Mouse (Mus musculus): ENCODE measurements at regions not wholly inside any gene's neighbourhood (a gene's known extent, or its start where the extent isn't known, plus 50 kb on each side); places are given as distances from the start of the nearest gene placed in this dataset.

DNA sequence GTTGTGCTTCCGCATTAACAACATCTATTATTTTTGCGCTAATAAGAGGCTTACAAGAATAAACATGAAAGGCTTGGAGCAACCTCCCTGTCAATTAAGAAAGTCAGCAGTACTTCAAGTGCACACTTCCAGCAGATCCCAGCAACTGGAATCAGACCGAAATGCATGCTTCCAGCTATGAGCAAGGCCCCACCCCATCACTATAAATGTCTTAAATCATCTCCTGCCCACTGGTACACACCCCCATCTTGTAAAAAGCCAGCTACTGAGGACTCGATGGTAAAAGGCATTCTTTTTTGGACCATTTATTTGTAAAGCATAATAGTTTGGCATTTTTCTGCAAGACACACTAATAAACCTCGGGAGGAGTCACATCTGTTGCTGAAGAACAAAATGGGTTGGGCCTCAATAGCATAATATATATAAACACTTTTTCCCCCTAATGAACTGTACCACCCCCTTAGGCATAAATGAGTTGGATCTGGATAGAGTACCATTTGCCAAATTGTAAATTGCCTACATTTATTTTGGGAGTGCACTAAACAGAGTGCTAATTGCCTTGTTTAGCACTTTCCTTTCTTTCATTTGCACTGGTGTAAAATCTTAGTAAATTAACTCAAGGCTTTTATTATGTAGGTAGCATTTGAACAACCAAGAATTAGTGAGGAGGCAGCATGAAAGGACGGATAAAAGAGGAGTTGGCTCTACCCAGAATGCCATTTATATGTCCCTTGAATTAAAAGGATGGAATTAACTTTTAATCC is 371.8 kb downstream of the Nr2f2 start:
- no peaks in the 10 kb centered on the region for H3K36me3 ChIP-seq (ENCODE audit: control insufficient read depth, insufficient read depth, low read length)
- WGBS = 76% methylated on average over 6 of the region's 6 CpGs
- no peaks in the 10 kb centered on the region for H3K4me1 ChIP-seq (replicated peaks; ENCODE audit: control insufficient read depth, insufficient read depth, low read length)

DNA sequence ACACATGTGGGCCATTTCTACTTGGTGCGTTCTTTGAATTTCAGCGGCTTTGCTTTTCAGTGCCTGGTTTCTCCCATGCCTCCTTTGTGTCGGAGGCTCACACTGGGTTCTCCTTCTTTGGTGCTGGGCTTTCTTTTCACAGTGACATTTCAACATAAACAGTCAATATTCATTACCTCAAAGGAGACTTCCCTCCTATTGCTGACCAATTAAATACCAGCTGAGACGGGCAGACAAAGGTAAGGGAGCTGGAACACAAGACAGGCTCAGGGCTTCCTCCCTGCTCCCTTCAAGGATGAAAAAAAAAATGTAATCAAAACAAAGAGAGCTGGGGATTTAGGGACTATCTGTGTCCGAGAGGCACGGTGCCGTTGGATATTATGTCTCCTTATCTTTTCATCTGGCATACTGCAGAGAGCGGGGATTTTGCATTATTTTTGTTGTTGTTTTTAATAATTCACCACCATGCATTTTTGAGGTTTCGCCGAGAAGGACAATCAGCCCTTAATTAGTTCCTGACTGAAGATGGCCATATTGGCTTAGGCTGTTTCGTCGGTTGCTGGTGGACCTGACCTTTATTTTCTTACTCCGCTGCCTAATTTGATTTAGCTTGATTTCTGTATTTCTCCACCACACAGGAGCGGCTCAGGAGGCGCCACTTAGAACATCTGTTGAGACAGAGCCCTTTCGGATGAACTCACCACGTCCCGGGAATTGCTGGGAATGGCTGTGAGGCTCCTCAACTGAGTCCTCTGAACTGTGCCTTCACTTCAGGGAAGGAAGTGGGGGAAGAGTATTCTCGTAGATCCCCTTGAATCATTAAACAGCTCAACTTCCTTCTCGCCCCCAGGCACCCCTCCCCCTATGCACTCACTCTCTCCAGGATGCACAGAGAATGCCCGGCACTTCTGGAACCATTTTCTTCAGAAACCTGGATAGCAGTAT is 373.9 kb downstream of the Nr2f2 start:
- no peaks in the 10 kb centered on the region for H3K9me3 ChIP-seq (ENCODE audit: control insufficient read depth, low read length)
- no peak for ATAC-seq (replicated peaks; ENCODE audit: low FRiP score)
- DNase-seq (ENCODE audit: low spot score) = no peak
- no peaks in the 10 kb centered on the region for H3K4me1 ChIP-seq (replicated peaks; ENCODE audit: control insufficient read depth, insufficient read depth, low read length)
- H3K4me2 ChIP-seq = peak overlapping the region; percentile 46
- H3K27me3 ChIP-seq (replicated peaks; ENCODE audit: control insufficient read depth, insufficient read depth, low read length) = no peaks in the 10 kb centered on the region
- no peak overlapping the region for H3K9ac ChIP-seq (ENCODE audit: low read depth, low read length)
- peak overlapping the region; percentile 32 for H3K4me3 ChIP-seq (ENCODE audit: low read depth, low read length)
- no peaks in the 10 kb centered on the region for H3K36me3 ChIP-seq (ENCODE audit: control insufficient read depth, insufficient read depth, low read length)
- WGBS = 17% methylated on average over 21 of the region's 21 CpGs
- H3K27ac ChIP-seq (ENCODE audit: low read depth, low read length) = no peak overlapping the region

More for the DNA sequence above, 371.8 kb downstream of the Nr2f2 start:
- no peak overlapping the region for H3K27ac ChIP-seq (ENCODE audit: low read depth, low read length)
- H3K9ac ChIP-seq (ENCODE audit: low read depth, low read length) = no peak overlapping the region
- no peak overlapping the region for H3K4me3 ChIP-seq (ENCODE audit: low read depth, low read length)
- no peaks in the 10 kb centered on the region for H3K9me3 ChIP-seq (ENCODE audit: control insufficient read depth, low read length)
- ATAC-seq (replicated peaks; ENCODE audit: low FRiP score) (no peak), DNase-seq (ENCODE audit: low spot score) (no peak)
- no peak overlapping the region for H3K4me2 ChIP-seq
- no peaks in the 10 kb centered on the region for H3K27me3 ChIP-seq (replicated peaks; ENCODE audit: control insufficient read depth, insufficient read depth, low read length)

DNA sequence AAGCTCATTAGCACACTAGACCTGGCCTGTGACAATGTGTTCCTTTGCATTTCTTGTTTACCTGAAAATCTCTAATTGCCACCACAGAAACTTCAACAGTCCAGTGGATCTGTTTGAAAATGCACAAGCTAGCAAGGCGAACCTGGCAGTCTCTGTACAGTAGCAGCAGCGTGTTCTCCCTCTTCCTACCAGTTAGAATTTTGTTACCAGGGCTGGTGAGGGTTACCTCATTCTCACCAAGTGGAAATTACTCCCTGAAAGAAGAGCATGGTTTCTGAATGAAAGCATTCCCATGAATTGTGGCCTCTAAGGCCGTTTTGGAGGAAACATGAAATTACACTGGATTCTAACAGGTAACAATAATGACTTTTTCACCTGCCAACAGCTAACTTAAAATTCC is 374.6 kb downstream of the Nr2f2 start:
- no peaks in the 10 kb centered on the region for H3K9me3 ChIP-seq (ENCODE audit: control insufficient read depth, low read length)
- no peaks in the 10 kb centered on the region for H3K27me3 ChIP-seq (replicated peaks; ENCODE audit: control insufficient read depth, insufficient read depth, low read length)
- H3K36me3 ChIP-seq (ENCODE audit: control insufficient read depth, insufficient read depth, low read length) = no peaks in the 10 kb centered on the region
- no peaks in the 10 kb centered on the region for H3K4me1 ChIP-seq (replicated peaks; ENCODE audit: control insufficient read depth, insufficient read depth, low read length)
- no peak overlapping the region for H3K4me2 ChIP-seq
- ATAC-seq (replicated peaks; ENCODE audit: low FRiP score) (no peak), DNase-seq (ENCODE audit: low spot score) (no peak)
- no peak overlapping the region for H3K9ac ChIP-seq (ENCODE audit: low read depth, low read length)
- H3K4me3 ChIP-seq (ENCODE audit: low read depth, low read length) = no peak overlapping the region
- 40% methylated on average over 3 of the region's 3 CpGs for WGBS
- H3K27ac ChIP-seq (ENCODE audit: low read depth, low read length) = no peak overlapping the region

DNA sequence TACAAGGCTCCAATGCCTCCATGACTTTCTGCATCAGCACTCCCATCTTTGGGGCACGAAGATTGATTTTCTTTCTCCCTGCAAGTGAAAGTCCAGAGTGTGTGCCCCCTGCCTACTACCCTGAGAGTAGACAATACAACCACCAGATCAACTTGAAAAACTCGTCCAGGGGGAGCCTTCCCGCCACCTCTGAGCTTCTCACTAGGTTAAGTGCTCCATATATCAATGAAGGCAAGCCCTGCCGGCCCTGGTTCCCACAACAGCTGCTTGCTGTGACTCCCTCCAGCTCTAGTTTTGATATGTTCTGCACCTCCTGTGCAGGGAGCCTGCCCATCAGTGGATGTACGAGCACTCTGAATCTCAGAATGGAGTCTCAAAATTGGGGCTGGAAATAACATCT is 377.8 kb downstream of the Nr2f2 start:
- Histone ChIP-seq H3K4me2 (no peak overlapping the region), H3K4me1 (replicated peaks; ENCODE audit: control insufficient read depth, insufficient read depth, low read length) (no peaks in the 10 kb centered on the region), H3K36me3 (ENCODE audit: control insufficient read depth, insufficient read depth, low read length) (no peaks in the 10 kb centered on the region), H3K4me3 (ENCODE audit: low read depth, low read length) (no peak overlapping the region), H3K9me3 (ENCODE audit: control insufficient read depth, low read length) (no peaks in the 10 kb centered on the region), H3K27me3 (replicated peaks; ENCODE audit: control insufficient read depth, insufficient read depth, low read length) (no peaks in the 10 kb centered on the region), H3K27ac (ENCODE audit: low read depth, low read length) (no peak overlapping the region), H3K9ac (ENCODE audit: low read depth, low read length) (no peak overlapping the region)
- DNase-seq (ENCODE audit: low spot score) (no peak), ATAC-seq (replicated peaks; ENCODE audit: low FRiP score) (no peak)
- WGBS = 39% methylated on average over 5 of the region's 5 CpGs

DNA sequence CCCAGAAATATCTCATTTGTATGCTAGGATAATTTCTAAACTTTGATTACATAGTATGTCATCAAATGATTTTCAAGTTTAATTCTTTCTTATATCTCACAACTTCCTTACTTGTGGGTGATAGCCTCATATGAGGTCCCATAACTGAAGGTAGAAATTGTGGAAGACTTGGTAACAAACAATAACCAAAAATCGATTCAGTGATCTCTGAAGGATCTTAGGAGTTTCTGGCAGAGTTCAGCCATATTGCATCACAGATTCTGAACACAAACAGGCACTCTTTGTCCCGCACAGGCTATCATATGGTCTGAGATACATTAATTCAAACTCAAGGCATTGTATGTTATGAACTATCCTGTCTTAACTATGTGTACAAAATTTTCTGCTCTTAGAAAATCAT is 385.2 kb downstream of the Nr2f2 start:
- H3K4me2 ChIP-seq = no peak overlapping the region
- no peak overlapping the region for H3K27ac ChIP-seq (ENCODE audit: low read depth, low read length)
- H3K4me3 ChIP-seq (ENCODE audit: low read depth, low read length) = no peak overlapping the region
- 67% methylated on average over 2 of the region's 2 CpGs for WGBS
- no peaks in the 10 kb centered on the region for H3K27me3 ChIP-seq (replicated peaks; ENCODE audit: control insufficient read depth, insufficient read depth, low read length)
- DNase-seq (ENCODE audit: low spot score) = no peak
- no peaks in the 10 kb centered on the region for H3K4me1 ChIP-seq (replicated peaks; ENCODE audit: control insufficient read depth, insufficient read depth, low read length)
- no peak for ATAC-seq (replicated peaks; ENCODE audit: low FRiP score)
- H3K9ac ChIP-seq (ENCODE audit: low read depth, low read length) = no peak overlapping the region
- H3K36me3 ChIP-seq (ENCODE audit: control insufficient read depth, insufficient read depth, low read length) = no peaks in the 10 kb centered on the region
- H3K9me3 ChIP-seq (ENCODE audit: control insufficient read depth, low read length) = no peaks in the 10 kb centered on the region

DNA sequence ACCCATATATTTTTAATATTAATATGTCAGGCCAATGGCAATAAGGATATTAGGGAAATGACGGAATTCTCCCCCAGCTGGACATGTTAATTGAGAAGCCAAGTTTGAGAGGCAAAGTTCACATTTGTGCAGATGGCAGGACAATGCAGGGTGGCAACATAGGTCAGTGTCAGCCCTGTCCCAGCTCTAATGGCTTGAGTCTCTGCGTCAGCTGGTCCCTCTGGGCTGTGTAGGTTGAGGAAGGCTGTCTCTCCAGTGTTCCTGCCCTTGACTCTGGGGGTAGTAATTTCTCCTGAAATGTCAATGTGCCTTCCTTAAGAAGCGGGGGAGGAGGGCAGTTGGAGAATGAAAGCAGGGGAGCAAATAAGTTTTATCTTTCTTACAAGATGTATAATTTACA is 390.2 kb downstream of the Nr2f2 start:
- Histone ChIP-seq H3K9ac (ENCODE audit: low read depth, low read length) (no peak overlapping the region), H3K27me3 (replicated peaks; ENCODE audit: control insufficient read depth, insufficient read depth, low read length) (no peaks in the 10 kb centered on the region), H3K36me3 (ENCODE audit: control insufficient read depth, insufficient read depth, low read length) (no peaks in the 10 kb centered on the region), H3K9me3 (ENCODE audit: control insufficient read depth, low read length) (no peaks in the 10 kb centered on the region), H3K4me1 (replicated peaks; ENCODE audit: control insufficient read depth, insufficient read depth, low read length) (no peaks in the 10 kb centered on the region), H3K4me2 (no peak overlapping the region), H3K27ac (ENCODE audit: low read depth, low read length) (no peak overlapping the region), H3K4me3 (ENCODE audit: low read depth, low read length) (no peak overlapping the region)
- WGBS = 77% methylated on average over 3 of the region's 3 CpGs
- no peak for DNase-seq (ENCODE audit: low spot score)
- ATAC-seq (replicated peaks; ENCODE audit: low FRiP score) = no peak

DNA sequence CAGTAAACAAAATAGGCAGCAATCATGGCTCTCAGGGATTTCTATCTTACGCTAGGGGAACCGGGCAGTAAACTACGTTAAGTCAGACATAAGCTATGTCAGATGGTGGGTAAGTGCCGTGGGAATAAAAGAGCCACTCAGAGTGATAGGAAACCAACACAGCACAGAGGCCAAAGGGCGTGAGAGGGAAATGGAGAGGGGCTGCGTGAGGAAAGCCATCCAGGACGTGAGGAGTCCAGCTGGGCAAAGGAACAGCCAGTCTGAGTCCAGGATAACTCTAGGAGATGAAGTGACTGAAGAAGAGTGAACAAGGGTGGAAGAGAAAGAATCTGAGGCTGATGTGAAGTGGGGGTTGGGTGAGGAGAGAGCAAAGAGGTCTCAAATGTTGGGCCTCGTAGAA is 402.5 kb downstream of the Nr2f2 start:
- H3K4me1 ChIP-seq (replicated peaks; ENCODE audit: control insufficient read depth, insufficient read depth, low read length) = no peaks in the 10 kb centered on the region
- ATAC-seq (replicated peaks; ENCODE audit: low FRiP score) (no peak), DNase-seq (ENCODE audit: low spot score) (no peak)
- no peaks in the 10 kb centered on the region for H3K9me3 ChIP-seq (ENCODE audit: control insufficient read depth, low read length)
- H3K9ac ChIP-seq (ENCODE audit: low read depth, low read length) = no peak overlapping the region
- H3K27ac ChIP-seq (ENCODE audit: low read depth, low read length) = no peak overlapping the region
- 71% methylated on average over 8 of the region's 8 CpGs for WGBS
- no peak overlapping the region for H3K4me2 ChIP-seq
- H3K36me3 ChIP-seq (ENCODE audit: control insufficient read depth, insufficient read depth, low read length) = no peaks in the 10 kb centered on the region
- no peak overlapping the region for H3K4me3 ChIP-seq (ENCODE audit: low read depth, low read length)
- H3K27me3 ChIP-seq (replicated peaks; ENCODE audit: control insufficient read depth, insufficient read depth, low read length) = no peaks in the 10 kb centered on the region

DNA sequence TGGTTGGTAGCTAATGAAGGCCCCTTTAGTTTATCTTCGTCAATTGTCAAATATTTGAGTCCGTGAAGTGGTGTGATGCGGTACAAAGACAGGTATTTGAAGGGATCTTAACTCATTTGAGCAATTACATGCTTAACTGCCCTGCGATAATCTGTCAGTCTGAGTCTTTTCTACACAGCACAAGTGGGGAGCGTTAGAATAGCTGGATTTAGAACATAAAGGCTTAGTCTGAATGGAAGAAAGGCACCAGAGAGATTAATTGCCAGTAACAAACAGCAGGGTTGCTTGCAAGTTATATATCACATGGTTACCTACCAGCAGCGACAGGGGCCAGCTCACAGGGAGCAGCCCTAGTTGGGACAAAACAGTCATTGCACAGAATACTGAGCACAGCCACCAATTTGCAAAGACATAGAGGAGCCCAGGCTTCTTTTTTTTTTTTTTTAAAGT is 416.3 kb downstream of the Nr2f2 start:
- no peak for DNase-seq (ENCODE audit: low spot score)
- WGBS = 59% methylated on average over 6 of the region's 6 CpGs
- Histone ChIP-seq H3K4me2 (no peak overlapping the region), H3K4me1 (replicated peaks; ENCODE audit: control insufficient read depth, insufficient read depth, low read length) (no peaks in the 10 kb centered on the region), H3K27me3 (replicated peaks; ENCODE audit: control insufficient read depth, insufficient read depth, low read length) (no peaks in the 10 kb centered on the region), H3K4me3 (ENCODE audit: low read depth, low read length) (no peak overlapping the region), H3K9me3 (ENCODE audit: control insufficient read depth, low read length) (no peaks in the 10 kb centered on the region), H3K27ac (ENCODE audit: low read depth, low read length) (no peak overlapping the region), H3K9ac (ENCODE audit: low read depth, low read length) (no peak overlapping the region), H3K36me3 (ENCODE audit: control insufficient read depth, insufficient read depth, low read length) (no peaks in the 10 kb centered on the region)
- no peak for ATAC-seq (replicated peaks; ENCODE audit: low FRiP score)
